Mouse (Mus musculus) heart, adult 2 months (tissue): ENCODE data around the gene C1ra.

Experiments used
- CTCF ChIP-seq: fragments of 200-600 bp; IDR thresholded peaks from 2 replicates; pipeline ENCODE4 v1.8.1; 2022; ENCODE audit warnings: antibody characterized with exemption, mild to moderate bottlenecking, moderate library complexity
- EP300 ChIP-seq: fragments of 200-500 bp; IDR thresholded peaks from 2 replicates; pipeline ENCODE4 v1.6.1; 2011; ENCODE audit warnings: low read depth, low read length, control low read depth; ENCODE audit not compliant: insufficient read depth
- POLR2A ChIP-seq: fragments of 200-500 bp; IDR thresholded peaks from 2 replicates; pipeline ENCODE4 v1.6.1; 2011; ENCODE audit warnings: mild to moderate bottlenecking, low read depth, low read length, control low read depth; ENCODE audit not compliant: insufficient read depth

DNA sequence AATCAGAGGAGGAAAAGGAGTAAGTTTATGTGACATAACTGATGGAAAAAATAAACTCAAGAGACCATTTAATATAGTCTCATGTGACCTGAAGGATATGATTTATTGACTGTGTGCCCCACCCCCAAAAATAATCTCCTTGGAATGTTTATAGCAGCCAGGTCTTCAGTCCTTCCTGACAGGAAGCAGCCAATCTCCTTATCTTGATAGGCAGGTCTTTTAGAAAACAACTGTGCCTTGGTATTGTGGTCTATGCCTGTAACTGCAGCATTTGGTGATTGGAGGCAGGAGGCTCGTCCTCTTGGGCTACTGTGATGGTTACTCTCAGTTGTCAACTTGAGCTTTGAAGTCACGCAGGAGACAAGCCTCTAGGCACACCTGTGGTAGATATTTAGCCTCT, 24.7 kb upstream of the C1ra start:
- TF ChIP-seq CTCF = no peak
- no peak for TF ChIP-seq EP300
- no peak for TF ChIP-seq POLR2A
